In the genomic region with DNA sequence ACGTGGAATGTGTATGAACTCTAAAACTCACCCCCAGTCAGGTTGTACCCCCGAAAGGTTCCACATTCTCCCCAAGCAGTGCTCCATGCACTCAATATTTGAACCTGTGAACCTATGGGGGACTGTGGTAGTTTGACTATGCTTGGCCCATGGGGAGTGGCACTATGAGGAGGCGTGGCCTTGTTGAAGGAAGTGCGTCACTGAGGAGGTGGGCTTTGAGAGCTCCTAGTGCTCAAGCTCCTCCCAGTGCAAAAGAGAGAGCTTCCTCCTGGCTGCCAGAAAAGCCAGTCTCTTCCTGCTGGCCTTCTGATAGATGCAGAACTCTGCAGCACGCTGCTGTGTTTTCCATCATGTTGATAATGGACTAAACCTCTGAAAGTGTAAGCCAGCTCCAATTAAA, we compare ENCODE assay signal across 22 mouse cellular contexts. TPM values are rescaled to one million over a fixed set of nuclear protein-coding genes. Genes with fewer than 3 reads are reported as not detected.
DNase-seq lines count a peak whose midpoint lies in the region; ATAC-seq and TF ChIP-seq lines count a peak whose summit lies in the region.
"Had no signal": no experiment of that assay in that cellular context is flagged by ENCODE, and none has a peak within 500 bp of the region (broad histone marks: within the 10 kb centered on the region; RNA-seq: fewer than 3 reads in every experiment).

No protein-coding gene starts in this region.

- peak; percentile 50; the same call in 1 of the 2 replicates for ATAC-seq in megakaryocyte progenitor cell, adult 5-6 weeks (replicated peaks; ENCODE audit: poor library complexity)
- ATAC-seq: forebrain, embryonic 13.5 days; forebrain, postnatal 0 days; intestine, embryonic 15.5 days; Patski had no signal

- H3K36me3 ChIP-seq in testis, adult 2 months (ENCODE audit: control insufficient read depth, insufficient read depth, low read length) = no peaks in the 10 kb centered on the region
- H3K36me3 ChIP-seq in midbrain, embryonic 10.5 days = no peaks in the 10 kb centered on the region
- H3K36me3 ChIP-seq: heart, embryonic 15.5 days; hindbrain, embryonic 10.5 days; intestine, embryonic 15.5 days had no signal

- no peak for TF ChIP-seq CTCF in testis, adult 2 months (IDR thresholded peaks at IDR 0.05; ENCODE audit: control insufficient read depth, insufficient read depth, insufficient replicate concordance, low read depth, low read length)

- intact Hi-C loops in heart, postnatal 10 days (cut with DNase I) = no loop called here

- H3K9me3 ChIP-seq in midbrain, embryonic 10.5 days (replicated peaks) = no peaks in the 10 kb centered on the region
- H3K9me3 ChIP-seq: forebrain, embryonic 13.5 days; heart, embryonic 15.5 days; hindbrain, embryonic 10.5 days; intestine, embryonic 15.5 days had no signal

- H3K27me3 ChIP-seq in testis, adult 2 months (ENCODE audit: control insufficient read depth, insufficient read depth, low read length) = no peaks in the 10 kb centered on the region
- no peaks in the 10 kb centered on the region for H3K27me3 ChIP-seq in midbrain, embryonic 10.5 days (ENCODE audit: low read depth, poor library complexity, severe bottlenecking)
- H3K27me3 ChIP-seq: forebrain, embryonic 13.5 days; heart, embryonic 15.5 days; intestine, embryonic 15.5 days had no signal

- H3K4me3 ChIP-seq in testis, adult 2 months (ENCODE audit: control insufficient read depth, low read depth, low read length) = peak overlapping the region; percentile 40; the same call in 1 of the 2 replicates
- H3K4me3 ChIP-seq in midbrain, embryonic 10.5 days = no peak overlapping the region
- H3K4me3 ChIP-seq: forebrain, embryonic 13.5 days; gastrocnemius, adult 2 months; heart, adult 2 months; heart, embryonic 15.5 days; hindbrain, embryonic 10.5 days; intestine, embryonic 15.5 days had no signal

- H3K4me1 ChIP-seq in testis, adult 2 months (ENCODE audit: control insufficient read depth, insufficient read depth, low read length) = peaks cover 6% of the 10 kb centered on the region
- H3K4me1 ChIP-seq in midbrain, embryonic 10.5 days = no peaks in the 10 kb centered on the region
- H3K4me1 ChIP-seq: forebrain, embryonic 13.5 days; heart, embryonic 15.5 days; hindbrain, embryonic 10.5 days; intestine, embryonic 15.5 days had no signal

- TF ChIP-seq POLR2A in testis, adult 2 months (IDR thresholded peaks at IDR 0.05; ENCODE audit: control insufficient read depth, low read depth, low read length) = no peak

- 91% methylated on average over 5 of the region's 5 CpGs for WGBS in midbrain, embryonic 10.5 days

- no peak for DNase-seq in testis, postnatal 10 days (ENCODE audit: low spot score)
- peak; percentile 92 for DNase-seq in R1 (ENCODE audit: low read depth, low spot score)
- DNase-seq in midbrain, embryonic 10.5 days (ENCODE audit: low spot score) = no peak
- no peak for DNase-seq in adrenal gland, postnatal 10 days
- no peak for DNase-seq in heart, postnatal 10 days
- DNase-seq: adrenal gland, postnatal 14 days; cerebellum, adult 11-12 months; cerebellum, adult 9-10 months; cerebellum, postnatal 25 days; forebrain, postnatal 0 days; gastrocnemius, adult 2 months; gastrocnemius, postnatal 36 days; heart, adult 2 months; kidney, adult 18-20 months had no signal

- H3K27ac ChIP-seq in testis, adult 2 months (ENCODE audit: control insufficient read depth, insufficient read depth, low read depth, low read length) = no peak overlapping the region
- no peak overlapping the region for H3K27ac ChIP-seq in midbrain, embryonic 10.5 days (replicated peaks)
- H3K27ac ChIP-seq: forebrain, embryonic 13.5 days; gastrocnemius, adult 2 months; heart, adult 2 months; heart, embryonic 15.5 days; hindbrain, embryonic 10.5 days; hindbrain, embryonic 14.5 days; intestine, embryonic 15.5 days had no signal

RNA-seq across cellular contexts. Expression of a gene that starts 37.2 kb away (rescaled TPM):
- 0.14 TPM in 1 of 2 replicates, not detected in the other for polyA plus RNA-seq in testis, adult 2 months (2012; rRNA removed)
- not detected in 2 replicates for total RNA-seq in megakaryocyte progenitor cell, adult 5-6 weeks (2015)
- total RNA-seq in megakaryocyte progenitor cell, adult 5-6 weeks (2017) = not detected in 2 replicates
- polyA plus RNA-seq in midbrain, embryonic 10.5 days (2016; fragmentation: Nextera tagmentation; extraction: Ambion mirVana) = 0.07 TPM in 1 of 2 replicates, not detected in the other
- total RNA-seq in adrenal gland, postnatal 10 days (2021) = 1 to 10 TPM in 1 of 2 experiments, under 1 TPM in 1; 0.12 to 2.4 TPM
- not detected for total RNA-seq in heart, postnatal 10 days (2021)
- total RNA-seq: adrenal gland, postnatal 14 days had no signal
- polyA plus RNA-seq: forebrain, embryonic 13.5 days; heart, embryonic 15.5 days; hindbrain, embryonic 14.5 days had no signal
